Mouse (Mus musculus): ENCODE data around the gene Cacng6.
"Not testable (repeated sequence)": the region's sequence is repeated elsewhere in the genome, so short reads cannot be mapped to it uniquely, and the experiment has no call there.

Cacng6 gene

DNA sequence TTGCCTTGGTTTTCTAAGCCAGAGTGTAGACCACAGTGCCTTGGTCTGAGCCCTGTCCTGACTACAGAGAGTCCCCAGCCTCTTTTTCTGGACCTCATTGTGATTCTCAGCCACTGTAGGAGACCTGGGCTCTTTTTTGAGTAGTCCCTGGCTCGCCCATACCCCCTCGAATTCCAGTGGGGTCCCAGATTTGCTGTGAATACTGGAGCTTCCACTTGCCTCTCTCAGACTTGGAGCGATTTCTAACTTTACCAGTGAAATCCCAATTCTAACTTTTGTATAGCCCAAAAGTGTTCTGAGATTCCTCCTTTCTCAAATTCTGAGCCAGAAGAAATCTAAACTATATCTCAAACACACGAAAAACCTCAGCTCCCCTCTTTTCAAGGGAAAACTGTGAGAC, at the start of gene Cacng6:
Cacng6 (plus strand) TSS at position 301 of the 400 bp plus-strand sequence.
- in situ Hi-C loops (cut with MboI, MseI): no loop called here

DNA sequence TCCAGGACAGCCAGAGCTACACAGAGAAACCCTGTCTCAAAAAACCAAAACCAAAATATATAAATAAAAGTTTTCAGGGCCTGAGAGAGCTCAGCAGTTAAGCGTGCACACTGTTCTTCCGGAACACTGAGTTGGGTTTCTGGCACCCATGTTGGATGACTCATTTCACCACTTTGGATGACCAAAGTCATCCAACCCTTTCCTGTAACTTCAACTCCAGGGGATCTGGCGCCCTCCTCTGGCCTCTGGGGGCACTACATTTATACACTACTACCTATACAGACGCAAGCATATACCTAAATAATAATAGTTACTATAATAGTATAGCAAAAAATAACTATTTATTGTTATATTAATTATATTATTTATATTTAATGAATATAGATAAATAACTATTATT, 47.2 kb upstream of the Cacng6 start:
- in situ Hi-C loops (cut with MboI, MseI): no loop called here

DNA sequence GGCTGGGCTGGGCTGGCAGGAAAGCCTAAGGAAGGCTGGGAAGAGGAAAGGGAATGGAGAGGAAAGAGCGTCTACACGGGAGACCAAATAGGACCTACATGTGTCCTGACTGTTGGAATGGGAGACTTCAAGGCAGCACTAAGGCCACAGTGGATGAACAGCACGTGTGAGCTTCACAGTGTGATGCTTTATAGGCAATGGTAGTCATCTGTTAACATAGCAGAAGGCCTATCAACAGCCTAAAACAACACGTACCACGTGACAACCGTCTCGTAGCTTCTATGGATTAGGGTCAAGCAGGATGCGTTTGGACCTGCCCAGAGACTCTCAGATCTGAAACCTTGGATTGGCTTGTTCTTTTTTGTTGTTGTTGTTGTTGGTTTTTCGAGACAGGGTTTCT, 41.9 kb upstream of the Cacng6 start:
- in situ Hi-C loops (cut with MboI, MseI): loop anchor here (5.0 kb wide), 2 partner anchors 50 to 60 kb away; partner anchors contain the start of gene Cacng7

DNA sequence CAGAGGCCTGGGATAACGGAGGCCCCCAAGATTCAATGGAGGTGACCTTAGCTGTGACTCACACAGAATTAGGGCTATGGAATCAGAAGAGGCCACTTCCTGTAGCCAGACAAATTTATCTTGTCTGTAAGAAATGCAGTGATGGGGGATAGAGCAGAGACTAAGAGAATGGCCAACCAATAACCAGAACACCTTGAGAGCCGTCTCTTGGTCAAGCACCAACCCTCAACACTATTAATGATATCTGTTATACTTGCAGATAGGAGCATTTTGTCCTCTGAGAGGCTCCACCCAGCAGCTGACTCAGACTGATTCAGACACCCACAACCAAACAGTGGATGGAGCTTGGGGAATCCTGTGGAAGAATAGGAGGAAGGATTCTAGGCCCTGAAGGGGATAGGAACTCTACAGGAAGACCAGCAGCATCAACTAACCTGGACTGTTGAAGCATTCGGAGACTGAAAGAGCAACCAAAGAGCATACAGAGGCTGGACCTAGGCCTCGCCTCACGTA, 39.1 kb upstream of the Cacng6 start:
- in situ Hi-C loops (cut with MboI, MseI): loop anchor here (5.0 kb wide), 2 partner anchors 53 to 57 kb away; partner anchors contain the start of gene Cacng7

DNA sequence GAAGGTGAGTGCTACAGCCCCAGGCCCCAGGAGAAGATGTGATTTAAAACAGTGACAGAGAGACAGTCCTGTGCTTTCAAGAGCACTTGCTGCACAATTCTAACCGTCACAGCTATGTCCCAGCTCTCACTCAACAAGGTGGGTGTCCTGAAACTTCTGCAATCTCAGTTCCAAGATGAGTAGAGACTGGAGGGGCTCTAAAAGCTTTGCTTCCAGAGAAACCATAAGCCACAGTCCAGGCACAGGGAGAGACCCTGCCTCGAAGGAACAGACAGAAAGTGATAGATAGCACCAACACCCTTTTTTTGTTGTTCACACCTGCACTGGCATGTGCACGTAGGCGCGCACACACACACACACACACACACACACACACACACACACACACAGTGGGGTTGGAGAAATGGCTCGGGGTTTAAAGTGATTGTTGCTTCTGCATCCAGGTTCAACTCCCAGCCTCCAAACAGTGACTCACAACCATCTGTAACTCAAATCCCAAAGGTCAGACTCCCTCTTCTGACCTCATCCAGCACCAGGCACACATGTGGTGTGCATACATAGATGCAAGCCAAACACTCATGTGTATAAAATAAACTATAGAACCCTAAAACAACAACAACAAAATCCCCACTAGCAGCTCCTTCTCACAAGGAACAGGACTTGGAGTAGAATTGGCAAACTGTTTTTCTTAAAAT, 37.8 kb upstream of the Cacng6 start:
- in situ Hi-C loops (cut with MboI, MseI): no loop called here

DNA sequence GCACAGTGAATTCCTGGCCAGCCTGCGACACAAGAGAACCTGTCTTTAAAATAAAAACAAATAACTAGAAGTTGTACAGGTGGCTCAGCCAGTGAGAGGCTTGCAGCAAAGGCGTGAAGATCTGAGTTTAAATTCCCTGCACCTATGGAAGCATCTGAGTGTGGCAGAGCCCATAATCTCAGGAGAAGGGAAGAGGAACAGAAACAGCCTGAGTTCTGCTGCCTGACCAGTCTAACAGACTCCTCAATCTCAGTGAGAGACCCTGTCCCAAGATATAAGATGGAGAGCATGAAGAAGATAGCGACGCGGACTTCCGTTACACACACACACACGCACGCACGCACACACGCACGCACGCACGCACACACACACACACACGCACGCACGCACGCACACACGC, 36.2 kb upstream of the Cacng6 start:
- in situ Hi-C loops (cut with MboI, MseI): no loop called here

DNA sequence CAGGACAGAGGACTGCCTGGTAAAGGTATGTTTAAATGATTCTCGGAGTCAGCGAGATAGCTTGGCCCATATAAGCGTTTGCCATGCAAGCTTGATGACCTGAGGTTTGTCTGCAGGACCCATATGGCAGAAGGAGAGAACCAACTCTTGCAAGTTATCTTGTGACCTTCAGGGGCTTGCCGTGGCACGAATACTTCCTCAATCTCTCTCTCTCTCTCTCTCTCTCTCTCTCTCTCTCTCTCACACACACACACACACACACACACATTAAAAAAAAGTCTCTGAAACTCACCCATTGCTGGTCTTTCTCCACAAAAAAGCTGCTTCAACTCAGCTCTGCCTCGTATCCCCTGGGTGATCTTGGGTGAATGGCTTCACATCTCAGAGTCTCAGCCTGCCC, 35.1 kb upstream of the Cacng6 start:
- in situ Hi-C loops (cut with MboI, MseI): no loop called here

DNA sequence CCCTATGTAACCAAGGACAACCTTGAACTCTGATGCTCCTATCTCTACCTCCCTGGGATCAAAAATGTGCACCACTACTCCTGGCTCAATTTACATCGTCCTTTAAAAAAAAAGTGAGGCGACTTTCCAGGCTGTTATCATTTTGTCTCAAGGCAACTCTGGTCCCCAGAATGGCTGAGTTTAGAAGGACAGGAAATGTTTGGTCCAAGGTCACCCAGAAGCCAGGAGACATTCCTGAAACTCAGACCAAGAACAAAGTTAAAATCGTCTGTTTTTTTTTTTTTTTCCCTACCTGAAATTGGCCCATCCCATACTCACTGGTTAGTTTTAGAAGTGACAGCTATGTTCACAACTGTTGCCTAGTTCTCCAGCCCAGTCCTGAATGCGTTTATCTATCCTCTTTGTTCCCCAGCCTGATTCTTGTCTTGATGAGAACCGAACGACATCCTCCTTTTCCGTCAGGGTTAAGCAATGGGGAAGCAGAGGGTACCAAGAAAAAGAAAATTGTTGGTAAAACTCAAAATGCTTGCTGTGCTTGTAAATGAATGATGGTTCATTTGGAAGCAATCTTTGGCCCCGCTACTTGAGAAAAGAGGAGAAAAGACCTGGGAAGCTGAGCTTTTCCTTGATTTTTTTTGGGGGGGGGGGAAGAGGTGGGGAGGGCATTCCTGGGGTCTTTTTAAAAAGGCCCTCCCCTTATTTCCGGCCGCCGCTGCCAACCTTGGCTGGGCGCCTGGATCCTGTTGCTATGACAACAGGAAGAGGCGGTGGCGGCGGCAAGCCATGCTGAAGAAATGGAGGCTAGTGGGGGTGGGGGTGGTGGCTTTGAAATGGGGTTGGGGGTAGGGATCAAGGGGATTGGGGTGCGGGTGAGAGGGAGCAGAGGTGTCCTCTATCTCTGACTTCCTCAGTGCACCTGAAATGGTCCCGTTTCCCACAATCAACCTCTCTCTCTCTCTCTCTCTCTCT, 34.3 kb upstream of the Cacng6 start:
- in situ Hi-C loops (cut with MboI, MseI): no loop called here

DNA sequence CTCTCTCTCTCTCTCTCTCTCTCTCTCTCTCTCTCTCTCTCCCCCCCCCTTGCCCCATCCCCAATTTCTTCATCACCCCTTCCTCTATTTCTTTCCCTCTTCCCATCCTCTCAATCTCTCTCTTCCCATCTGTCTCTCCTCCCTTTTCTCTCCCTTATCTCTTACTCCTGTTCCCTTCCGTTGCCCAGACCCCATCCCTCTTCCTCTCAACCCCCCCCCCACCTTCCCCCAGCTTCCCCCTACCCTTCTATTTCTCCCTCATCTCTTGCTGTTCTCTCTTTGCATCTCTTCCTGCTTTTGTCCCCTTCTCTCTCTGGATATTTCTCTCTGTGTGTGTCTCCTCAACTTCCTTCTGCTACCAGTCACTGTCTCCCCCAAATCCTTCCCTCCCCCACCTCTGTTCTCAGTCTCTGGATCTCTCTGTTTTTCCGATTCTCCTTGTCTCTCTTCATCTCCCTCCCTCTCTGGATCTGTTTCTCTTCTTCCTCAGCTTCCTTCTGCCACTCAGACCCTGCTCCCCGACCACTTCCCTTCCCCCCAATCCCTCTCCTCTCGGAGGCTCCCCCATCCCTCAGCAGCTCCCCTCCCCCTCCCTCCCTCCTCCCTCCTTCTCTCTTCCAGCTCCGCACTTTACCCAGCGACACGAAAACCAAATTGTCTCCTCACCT, 33.4 kb upstream of the Cacng6 start, which contains the start of gene Cacng8:
Cacng8 (plus strand) TSS at position 271 of the 668 bp plus-strand sequence.
- in situ Hi-C loops (cut with MboI, MseI): no loop called here

DNA sequence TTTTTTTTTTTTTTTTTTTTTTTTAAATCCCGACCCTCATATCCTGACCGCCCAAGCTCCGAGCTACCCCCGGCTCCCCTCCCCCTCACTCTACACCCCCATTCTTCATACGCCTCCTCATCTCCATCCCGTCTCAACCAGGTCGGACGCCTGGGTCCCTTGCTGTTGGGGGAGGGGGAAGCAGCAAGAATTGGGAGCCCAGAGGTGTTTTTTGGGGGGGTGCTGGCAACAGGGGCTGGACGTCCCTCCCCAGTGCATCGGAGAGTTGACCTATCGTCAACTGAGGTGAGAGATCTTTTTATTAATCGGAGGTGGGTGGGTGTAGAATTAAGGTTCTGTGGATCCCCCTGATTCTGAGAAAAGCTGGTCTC, 32.9 kb upstream of the Cacng6 start:
- in situ Hi-C loops (cut with MboI, MseI): no loop called here

DNA sequence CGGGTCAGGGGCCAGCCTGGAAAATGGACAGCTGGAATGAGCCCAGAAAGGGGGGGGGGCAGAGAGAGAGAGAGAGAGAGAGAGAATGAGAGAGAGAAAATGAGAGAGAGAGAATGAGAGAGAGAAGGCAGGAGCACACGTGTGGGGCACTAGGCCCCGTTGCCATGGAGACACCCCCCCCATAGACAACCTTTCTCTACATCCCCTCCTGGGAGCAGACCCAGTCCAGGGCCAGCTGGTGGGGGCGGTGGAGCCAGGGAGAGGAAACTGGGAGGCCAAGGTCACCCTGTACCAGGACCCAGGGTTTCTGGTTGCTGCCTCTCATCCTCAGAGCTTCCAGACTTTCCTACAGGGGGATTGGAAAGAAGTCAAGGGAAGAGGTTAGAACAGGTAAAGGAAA, 32.2 kb upstream of the Cacng6 start:
- in situ Hi-C loops (cut with MboI, MseI): no loop called here

DNA sequence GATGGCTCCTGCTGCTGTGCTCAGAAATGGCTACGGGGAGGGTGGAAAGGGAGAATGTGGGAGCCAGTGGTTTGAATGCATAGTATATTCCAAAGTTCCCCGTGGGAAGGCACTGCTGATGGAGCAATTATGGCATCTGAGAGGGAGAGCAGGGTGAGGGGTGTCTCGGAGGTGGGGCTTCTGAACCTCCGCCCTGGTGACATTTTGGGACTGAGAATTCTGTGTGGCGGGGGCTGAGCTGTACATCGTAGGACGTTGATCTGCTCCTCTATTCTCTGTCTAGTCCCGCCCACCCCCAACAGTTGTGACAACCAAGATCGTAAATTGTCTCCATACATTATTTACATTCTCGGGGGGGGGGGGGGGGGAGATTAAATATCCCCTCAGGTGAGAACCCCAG, 26.6 kb upstream of the Cacng6 start:
- in situ Hi-C loops (cut with MboI, MseI): no loop called here

DNA sequence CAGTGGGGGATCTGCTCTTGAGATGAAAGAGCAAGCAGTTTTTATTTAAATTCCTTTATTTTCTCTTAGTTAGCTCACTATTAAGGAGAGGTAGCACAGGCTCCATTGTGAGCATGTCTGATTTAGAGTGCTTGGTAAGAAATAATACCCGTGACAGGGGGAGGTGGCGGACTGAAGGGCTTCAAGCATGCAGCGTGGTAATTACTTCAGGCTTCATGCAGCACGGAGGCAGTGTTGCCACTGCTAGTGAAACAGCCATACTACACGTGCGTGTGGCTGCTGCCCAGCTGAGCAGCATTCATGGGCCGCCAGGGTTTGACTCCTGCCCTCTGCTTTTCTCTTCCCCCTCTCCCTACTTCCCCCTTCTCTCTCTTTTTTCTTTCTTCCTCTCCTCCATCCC, 26.2 kb upstream of the Cacng6 start:
- in situ Hi-C loops (cut with MboI, MseI): no loop called here

DNA sequence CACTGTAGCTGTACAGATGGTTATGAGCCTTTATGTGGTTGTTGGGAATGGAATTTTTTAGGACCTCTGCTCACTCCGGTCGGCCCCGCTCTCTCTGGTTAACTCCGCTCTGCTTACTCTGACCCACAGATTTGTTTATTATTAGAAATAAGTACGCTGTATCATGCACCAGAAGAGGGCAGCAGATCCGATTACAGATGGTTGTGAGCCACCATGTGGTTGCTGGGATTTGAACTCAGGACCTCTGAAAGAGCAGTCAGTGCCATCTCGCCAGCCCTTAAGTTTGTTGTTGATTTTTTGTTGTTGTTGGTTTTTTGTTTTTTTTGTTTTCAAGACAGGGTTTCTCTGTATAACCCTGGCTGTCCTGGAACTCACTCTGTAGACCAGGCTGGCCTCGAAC, 25.6 kb upstream of the Cacng6 start:
- in situ Hi-C loops (cut with MboI, MseI): not testable (repeated sequence)

DNA sequence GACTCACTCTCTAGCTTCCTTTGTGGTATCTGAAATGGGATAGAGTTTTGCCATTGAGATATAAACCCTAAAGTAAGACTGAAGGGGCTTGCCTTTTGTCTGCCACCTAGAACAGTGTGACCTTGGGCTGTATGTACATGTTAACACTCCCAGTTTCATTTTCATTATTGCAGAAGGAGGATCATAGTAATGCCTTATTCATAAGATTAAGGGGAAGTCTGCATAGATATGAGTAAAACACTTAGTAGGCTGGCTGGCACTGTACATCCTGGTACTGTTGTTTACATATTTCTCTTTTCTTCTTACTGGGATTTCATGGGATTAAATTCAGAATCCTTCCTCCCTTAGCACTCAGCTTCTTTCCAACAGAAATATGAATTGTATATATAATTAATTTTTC, 24.1 kb upstream of the Cacng6 start:
- in situ Hi-C loops (cut with MboI, MseI): no loop called here

DNA sequence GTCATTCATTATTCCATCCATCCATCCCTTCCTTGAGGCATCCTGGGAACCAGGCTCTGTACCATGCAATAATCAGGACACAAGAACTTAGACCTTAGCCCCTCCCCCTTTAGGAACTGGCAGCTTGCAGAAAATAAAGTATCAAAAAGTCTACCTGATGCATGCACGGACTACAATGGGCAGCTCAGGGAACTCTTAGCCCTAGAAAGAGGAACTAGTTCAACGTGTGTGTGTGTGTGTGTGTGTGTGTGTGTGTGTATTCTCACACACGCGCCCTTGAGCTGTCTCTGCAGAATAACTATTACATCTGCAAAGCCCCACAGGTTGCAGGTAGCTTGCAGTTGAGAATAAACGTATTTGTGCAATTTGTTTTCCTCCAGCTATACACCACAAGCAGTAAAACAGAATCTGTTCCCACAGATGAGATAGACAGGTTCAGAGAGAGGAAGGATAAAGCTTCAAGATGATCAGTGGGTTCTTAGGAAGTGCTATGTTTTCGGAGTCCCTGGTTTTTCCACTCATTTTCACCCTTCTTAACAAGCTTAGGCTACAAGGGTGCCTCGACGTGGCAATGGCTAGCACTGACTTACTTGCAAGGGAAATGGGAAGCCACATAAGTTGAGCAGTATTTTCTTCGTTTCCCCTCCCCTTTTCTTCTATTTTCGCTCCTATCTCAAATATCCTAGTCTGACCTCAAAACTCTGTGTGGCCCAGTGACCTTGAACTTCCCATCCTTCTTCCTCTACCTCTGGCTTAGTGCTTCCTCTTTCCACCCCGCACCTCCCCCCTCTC, 14.1 kb upstream of the Cacng6 start:
- in situ Hi-C loops (cut with MboI, MseI): no loop called here

DNA sequence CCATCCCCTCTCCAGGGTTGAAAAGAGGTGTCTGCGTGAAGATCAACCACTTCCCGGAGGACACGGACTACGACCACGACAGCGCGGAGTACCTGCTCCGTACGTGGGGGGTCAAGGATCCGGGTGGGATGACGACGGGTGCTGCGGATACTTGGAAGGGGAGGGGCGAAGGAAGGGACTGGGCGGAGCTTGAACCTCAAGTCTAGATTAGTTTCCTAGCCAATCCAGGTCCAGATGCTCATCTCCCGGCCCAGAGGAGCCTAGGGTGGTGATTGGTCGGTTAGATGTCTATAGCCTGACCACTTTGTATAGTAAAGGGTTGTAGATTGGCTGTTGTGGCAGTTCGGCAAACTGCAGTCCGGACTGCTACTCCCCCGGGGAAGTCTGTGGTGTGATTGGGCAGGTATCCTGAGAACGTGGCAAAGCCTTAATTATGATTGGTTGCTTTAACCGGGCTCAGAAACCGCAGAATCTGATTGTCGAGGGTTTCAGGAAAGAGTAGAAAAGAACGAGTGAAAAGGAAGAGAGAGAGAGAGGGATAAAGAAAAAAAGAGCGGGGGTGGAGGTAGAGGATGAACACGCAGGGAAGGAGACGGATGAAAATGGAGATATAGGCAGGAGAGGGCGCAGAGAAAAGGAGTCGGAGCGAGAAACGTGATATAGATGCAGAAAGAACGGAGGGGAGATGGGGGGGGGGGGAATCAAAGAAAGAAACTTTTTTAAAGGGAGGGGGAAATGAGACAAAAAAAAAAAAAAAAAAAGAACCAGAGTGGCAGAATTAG, 12.6 kb upstream of the Cacng6 start:
- in situ Hi-C loops (cut with MboI, MseI): no loop called here

DNA sequence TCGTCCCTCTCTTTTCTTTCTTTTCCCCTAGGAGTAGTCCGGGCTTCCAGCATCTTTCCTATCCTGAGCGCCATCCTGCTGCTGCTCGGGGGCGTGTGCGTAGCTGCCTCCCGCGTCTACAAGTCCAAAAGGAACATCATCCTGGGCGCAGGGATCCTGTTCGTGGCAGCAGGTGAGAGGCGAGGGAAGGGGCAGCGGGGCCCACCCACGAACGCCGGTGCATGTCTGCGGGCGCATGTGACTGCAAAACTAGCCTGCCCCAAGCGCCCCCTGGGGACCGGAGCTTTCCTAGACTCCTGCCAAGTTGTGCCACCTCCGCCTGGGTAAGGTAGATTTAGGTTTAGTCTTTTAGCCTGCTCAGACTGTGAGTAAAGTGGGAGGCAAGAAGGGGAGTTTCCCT, 12.0 kb upstream of the Cacng6 start:
- in situ Hi-C loops (cut with MboI, MseI): no loop called here

DNA sequence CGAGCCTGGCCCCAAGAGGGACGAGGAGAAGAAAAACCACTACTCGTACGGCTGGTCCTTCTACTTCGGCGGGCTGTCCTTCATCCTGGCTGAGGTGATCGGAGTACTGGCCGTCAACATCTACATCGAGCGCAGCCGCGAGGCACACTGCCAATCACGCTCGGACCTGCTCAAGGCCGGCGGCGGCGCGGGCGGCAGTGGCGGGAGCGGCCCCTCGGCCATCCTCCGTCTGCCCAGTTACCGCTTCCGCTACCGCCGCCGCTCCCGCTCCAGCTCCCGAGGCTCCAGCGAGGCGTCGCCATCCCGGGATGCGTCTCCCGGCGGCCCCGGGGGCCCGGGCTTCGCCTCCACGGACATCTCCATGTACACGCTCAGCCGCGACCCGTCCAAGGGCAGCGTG, 9.1 kb upstream of the Cacng6 start:
- in situ Hi-C loops (cut with MboI, MseI): no loop called here

DNA sequence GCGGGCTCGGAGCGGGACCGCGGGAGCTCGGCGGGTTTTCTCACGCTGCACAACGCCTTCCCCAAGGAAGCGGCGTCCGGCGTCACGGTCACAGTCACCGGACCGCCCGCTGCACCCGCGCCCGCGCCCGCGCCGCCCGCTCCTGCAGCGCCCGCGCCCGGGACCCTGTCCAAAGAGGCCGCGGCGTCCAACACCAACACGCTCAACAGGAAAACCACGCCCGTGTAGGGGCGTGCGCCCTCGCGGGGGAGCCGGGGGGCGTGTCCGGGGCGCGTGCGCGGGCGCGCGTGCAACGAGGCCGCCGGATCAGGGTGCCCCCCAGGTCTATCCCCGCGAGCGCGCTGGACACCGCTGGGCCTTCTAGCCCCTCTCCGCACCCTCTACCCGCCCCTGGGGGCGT, 8.6 kb upstream of the Cacng6 start:
- in situ Hi-C loops (cut with MboI, MseI): no loop called here

All from regulatory T cell (primary cell).